Mouse (Mus musculus) retina, postnatal 1 day (tissue): ENCODE measurements around the gene Tekt2.

Experiments used
- DNase-seq: peaks from one replicate; pipeline ENCODE4 v3.0.0-alpha.2; 2012

Tekt2 gene

DNA sequence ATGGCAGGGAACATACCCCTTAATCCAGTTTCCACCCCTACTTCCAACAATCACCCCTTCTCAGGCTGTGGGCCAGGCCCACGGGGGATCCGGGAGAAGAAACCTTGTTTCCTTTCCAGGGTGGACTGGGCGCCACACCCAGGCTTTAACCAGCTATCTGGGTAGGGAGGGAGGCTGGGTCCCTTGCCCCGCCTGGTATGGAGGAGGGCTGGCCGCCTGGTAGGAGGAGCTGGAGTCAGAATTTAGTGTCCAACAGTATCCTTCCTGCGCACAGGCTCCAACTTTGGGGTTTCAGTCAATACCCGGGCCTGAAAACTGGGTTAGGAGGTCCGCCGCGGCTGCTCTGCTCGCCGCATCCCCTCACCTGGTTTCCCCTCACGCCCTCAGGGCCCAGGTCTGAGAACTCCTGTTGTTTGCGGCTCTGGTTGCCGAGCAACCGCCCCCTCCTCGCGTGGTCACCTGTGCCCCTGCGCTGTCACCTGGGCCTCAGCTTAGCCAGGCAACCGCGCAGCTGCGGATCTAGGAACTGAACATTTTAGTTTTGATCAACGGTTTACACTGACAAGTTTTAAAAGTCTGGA is at the start of gene Tekt2:
Gene Tekt2 (minus strand): TSS at position 408 of the 581 bp plus-strand sequence.
- peak; percentile 22 for DNase-seq

DNA sequence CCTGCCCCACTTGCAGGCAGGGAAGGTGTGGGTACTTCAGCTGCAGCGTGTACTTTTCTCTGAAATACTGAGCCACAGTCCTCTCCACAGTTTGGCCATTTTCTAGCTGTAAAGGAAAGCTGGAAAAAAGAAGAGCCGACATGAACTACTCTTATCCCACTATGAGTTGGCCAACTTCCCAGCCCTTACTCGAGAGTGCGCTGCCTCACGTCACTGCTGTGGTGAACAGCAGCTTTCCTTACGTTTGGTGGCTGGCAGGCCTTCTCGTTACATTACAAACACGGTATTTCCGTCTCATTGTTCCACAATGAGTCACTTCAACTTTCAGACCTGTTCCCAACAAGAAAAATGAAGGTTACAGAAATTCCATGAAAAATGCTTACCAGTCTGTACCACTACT is 46.0 kb upstream of the Tekt2 start:
- no peak for DNase-seq

- no peak for DNase-seq
Observed at GRCm38 (mm10) chr4:126360069-126360468, 34.6 kb upstream of the Tekt2 start.

DNA sequence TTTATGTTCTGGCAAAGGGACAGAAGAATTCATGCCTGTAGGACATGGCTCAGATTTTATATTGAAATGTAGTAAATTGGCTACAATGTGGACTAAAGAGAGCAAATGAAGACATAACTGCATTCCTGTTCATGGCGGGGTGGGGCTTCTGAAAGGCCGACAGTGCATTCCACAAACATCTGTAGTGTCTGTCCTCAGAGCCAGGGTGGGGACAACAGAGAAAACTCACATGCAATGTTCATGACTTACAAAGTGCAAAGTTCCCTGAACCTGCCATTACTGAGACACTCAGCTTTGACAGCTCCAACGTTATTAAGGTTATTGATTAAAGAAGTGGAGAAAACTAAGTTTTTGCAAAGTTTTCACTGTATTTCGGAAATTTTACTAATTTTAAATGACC is 18.0 kb upstream of the Tekt2 start:
- no peak for DNase-seq

DNA sequence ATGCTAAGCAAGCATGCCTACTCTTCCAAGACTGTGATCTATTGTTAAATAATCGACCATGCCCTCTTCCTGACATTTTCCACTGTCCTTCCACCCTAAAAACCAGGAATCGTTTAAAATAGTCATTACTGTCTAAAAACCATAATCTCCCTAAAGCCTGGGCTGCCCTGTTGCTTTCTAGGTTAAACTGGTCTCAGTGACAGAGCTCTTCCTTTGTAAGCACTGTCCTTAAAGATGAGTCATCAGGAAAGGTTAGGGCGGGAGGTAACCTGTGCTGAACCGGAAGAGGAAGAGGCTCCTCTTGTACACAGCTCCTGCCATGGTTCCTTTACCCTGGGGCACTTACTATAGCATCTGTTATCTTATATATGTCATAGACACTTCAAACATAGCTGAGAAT is 14.0 kb upstream of the Tekt2 start:
- DNase-seq: no peak

- DNase-seq: peak; percentile 27
Observed at GRCm38 (mm10) chr4:126332358-126332757, 6.9 kb upstream of the Tekt2 start.

- no peak for DNase-seq
Observed at GRCm38 (mm10) chr4:126331751-126332150, 6.3 kb upstream of the Tekt2 start.

DNA sequence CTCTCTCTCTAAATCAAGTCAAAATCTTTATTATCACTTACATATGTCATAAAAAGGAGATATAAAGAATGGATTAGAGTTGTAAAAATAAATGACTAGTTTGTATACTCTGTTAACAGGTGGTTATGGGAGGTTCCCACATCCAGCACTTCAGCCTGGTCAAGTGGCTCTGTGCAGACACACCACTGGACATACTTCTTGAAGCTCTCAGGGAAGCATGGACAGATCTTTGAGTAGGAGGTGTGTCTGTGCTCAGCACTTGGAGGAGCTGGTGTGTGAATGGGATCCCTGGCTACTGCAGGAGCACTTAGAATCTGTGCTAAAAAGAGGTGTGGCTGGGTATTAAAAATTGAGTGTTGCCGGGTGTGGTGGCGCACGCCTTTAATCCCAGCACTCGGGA is 4.8 kb upstream of the Tekt2 start:
- DNase-seq: no peak

DNA sequence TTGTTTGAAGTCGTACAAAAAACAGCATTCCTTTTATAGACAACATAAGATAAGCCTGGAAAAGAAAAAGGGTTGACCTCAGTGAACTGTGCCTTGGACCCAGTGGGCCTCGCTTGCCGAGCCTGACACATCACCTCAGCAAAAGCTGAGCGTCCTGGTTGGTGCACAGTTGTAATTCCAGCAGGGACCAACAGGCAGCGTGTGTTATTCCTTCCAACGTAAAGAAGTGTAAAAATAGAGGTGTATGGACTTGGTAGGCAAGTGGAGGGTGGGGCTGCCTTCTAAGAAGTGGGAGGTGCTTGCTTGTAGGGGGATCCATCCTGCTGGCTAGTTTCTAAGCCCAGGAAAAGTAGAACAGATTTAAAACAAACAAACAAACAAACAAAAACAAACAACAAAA is 548 bp upstream of the Tekt2 start:
- peak; percentile 20 for DNase-seq

DNA sequence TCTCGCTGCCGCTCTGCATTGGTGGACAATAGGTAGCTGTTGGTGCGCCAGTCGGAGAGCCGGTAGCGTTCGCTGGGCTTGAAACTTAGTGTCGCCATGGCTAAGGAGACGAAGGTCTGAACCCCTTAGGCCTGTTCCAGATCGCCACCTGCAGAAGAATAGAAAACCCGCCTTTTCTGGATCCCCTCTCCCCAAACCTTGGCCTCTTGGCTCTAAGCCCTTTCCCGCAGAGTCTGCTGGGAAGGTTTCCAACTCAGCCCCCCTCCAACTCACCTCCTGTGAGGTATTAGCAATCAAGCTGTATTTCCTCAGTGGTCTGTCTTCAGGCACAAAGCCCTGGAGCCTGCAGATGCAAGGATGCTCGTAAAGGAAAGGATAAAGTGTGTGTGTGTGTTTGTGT is 627 bp downstream of the Tekt2 start:
- DNase-seq: no peak

DNA sequence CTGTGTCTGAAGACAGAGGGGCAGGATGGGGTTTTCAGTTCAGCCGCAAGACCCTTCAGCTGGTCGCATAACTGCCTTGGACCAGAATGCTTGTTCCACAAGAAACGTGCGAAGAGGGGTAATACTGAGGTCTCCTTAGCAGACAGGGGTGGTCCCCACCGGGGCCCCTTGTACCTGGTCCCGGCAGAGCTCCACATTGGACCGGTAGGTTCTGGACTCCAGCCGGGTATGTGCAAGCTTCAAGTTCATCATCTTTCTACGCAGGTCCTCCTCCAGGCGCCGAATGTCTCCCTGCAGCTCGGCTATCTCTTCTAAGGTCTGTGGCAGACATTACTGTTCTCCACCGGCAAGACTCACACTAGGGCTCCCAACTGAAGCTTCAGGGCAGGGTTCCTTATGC is 2.8 kb downstream of the Tekt2 start:
- DNase-seq: no peak

GRCm38 (mm10) chr4:126321854-126322511 is 3.5 kb downstream of the Tekt2 start:
- no peak for DNase-seq

DNA sequence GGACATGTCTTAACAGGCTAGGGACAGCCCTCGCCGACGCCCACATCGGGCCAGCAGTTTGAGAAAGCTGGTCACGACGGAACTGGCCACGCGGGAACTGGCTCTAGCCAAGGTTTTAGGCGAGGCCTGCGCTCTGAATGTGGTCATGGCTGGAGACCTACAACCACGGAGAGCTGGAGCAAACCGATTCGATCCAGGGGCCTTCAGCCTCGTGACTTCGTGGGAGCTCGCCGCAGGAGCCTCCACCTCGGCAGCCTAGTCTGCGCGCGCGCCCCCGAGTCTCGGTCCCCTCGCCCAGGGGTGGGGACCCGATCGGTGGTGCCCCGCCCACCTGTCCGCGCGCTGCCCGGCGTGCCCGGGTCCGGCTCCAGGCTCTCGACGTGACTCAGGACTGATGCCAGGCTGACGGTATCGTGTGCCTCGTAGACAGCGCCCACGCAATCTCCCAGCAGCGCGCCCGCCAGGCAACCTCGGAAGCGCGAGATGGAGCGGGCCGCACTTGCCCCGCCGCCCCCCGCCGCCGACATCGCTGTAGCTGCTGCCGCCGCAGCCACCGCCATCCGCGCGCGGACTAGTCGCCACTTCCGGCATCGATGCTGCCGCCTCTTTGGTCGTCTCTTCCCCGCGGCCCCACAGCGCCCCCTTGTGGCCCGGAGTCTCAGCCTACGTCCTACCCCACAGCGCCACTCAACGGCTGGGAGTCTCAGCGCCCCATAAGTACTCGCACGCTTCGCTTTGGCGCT is 4.2 kb downstream of the Tekt2 start, which contains the start of gene Adprhl2:
Gene Adprhl2 (minus strand): TSS at position 593 of the 743 bp plus-strand sequence.
- peak; percentile 98 for DNase-seq

GRCm38 (mm10) chr4:126319806-126320205 is 5.7 kb downstream of the Tekt2 start:
- no peak for DNase-seq

DNA sequence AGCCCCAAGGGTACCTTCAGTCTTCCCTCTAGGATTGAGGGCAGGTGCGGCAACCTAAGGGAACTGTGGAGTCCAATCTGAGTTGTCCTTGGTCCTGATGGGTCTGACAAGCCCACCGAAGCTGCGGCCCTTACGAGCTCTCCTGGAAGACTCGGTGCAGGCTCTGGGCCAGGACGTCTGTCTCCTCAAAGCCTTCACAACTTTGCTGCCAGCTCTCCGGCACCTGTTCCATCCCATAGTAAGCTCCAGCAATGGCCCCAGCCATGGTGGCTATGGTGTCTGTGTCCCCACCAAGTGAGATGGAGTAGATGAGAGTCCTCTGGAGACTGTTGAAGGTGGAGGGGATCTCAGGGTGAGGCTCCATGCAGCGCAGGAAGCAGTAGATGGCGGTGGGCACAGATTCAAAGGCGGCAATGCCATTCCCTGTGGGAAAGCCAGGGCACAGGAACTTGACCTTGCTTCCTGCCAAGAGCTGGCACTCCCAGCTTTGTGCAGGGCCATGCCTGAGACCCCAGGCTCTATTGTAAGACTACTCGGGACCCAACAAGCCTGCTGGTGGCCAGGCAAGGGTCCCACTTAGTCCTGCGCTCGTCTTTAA is 8.9 kb downstream of the Tekt2 start:
- no peak for DNase-seq

DNA sequence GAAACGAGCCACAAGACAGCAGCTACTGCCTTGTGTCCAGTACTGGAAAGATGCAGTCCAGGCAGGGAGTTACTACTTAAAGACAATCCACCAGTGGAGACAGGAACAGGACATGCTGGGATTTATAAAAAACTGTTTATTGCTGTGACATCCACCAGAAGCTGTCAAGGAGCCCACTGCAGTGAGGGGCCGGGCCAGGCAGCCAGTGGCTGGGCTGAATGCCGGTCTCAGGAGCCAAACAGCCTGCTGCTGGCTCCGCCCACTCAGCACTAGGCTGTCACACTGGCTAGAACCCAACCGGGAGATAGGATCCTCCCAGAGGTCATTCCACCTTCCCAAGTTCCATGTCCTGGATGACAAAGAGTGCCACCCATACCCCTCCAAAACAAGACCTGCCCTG is 9.6 kb downstream of the Tekt2 start:
- no peak for DNase-seq

GRCm38 (mm10) chr4:126314393-126314792 is 11.1 kb downstream of the Tekt2 start:
- no peak for DNase-seq

- no peak for DNase-seq
Observed at GRCm38 (mm10) chr4:126313202-126313601, 12.3 kb downstream of the Tekt2 start.

- no peak for DNase-seq
Observed at GRCm38 (mm10) chr4:126311566-126312200, 13.8 kb downstream of the Tekt2 start.

GRCm38 (mm10) chr4:126310344-126310743 is 15.1 kb downstream of the Tekt2 start:
- no peak for DNase-seq

DNA sequence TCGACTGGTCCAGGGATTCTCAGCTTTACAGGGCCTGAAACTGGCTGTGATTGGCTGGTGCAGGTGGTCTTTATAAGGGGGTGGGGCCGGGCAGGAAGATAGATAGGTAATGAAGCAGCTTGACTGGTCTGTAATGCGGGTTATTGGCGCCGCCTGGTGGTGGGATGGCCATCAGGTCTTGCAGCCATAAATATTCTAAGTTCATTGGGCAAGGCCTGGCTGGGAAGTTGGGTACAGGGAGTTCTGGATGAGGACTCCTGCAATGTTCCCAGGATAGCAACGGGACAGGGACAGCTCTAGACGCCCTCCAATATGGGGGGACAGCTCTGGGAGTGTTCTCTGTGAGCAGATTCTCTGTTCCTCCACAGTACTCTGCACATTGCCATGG is 15.6 kb downstream of the Tekt2 start:
- peak; percentile 91 for DNase-seq

- no peak for DNase-seq
Observed at GRCm38 (mm10) chr4:126309211-126309921, 16.1 kb downstream of the Tekt2 start.

DNA sequence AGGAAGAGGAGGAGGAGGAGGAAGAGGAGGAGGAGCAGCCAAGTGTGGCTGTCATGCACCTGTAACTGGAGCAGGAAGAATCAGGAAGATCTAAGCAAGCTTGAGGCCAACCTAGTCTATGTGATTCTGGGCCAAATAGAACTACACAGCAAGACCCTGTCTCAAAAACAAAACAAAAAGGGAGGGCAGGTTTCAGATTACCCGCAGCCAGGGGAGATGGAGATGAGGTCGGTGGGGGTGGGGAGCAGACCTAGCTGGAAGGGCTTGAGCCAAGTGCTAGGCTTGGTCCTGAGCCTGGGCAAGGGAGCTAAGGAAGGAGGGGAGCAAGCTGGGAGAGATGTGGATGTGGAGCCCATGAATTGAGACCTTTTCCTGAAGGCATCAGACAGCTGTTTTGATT is 18.7 kb downstream of the Tekt2 start:
- DNase-seq: no peak
